10 mouse cellular contexts compared by ENCODE assay signal in the genomic region with DNA sequence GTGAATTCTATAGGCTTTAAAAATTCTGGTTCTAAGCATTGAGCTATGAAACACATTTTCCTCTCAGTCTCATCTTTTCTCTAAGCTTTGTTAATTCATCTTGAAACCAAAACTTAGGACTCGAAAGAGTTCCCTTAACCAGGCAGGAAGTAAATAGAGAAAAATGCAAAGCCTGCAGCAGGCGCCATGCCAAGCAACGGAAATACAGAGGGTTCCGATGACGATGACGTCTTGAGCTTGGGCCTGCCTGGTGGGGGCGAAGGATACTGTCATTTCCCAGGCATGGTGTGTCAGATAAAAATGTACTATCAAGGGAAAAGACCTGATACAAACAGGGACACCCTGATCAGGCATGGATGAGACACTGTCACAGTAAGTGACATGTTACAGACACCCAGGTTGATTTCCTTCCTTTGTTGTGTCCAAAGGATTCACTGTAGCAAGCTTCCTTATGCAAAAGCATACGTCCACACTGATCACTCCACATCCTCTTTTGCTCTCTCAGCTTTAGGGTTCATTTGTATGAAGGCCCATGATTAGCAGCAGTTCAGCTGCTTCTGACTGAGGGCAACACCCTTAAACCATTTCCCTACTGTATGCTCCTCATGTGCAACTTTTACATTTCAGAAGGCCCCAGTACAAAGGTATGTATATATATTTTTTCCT.
DNase-seq lines count a peak whose midpoint lies in the region; ATAC-seq and TF ChIP-seq lines count a peak whose summit lies in the region.
"Had no signal": no experiment of that assay in that cellular context is flagged by ENCODE, and none has a peak within 500 bp of the region (broad histone marks: within the 10 kb centered on the region; RNA-seq: fewer than 3 reads in every experiment).

No protein-coding gene starts in this region.

- no peak for TF ChIP-seq CTCF in gastrocnemius, adult 2 months (IDR thresholded peaks at IDR 0.05)

- ATAC-seq in megakaryocyte progenitor cell, adult 5-6 weeks (replicated peaks; ENCODE audit: poor library complexity), result peak; percentile 88

- peak; percentile 31 for DNase-seq in gastrocnemius, adult 2 months
- no peak for DNase-seq in gastrocnemius, adult 18-20 months (ENCODE audit: low spot score)
- DNase-seq in heart, adult 9 months (ENCODE audit: low spot score in 2 of 2), result peak; percentile 48 to 57
- DNase-seq in kidney, postnatal 14 days, result peak; percentile 64
- no peak for DNase-seq in cerebellum, postnatal 10 days
- DNase-seq in layer of hippocampus, adult 8-10 months (ENCODE audit: low spot score in 2 of 2), result no peak
- DNase-seq in cerebellum, postnatal 14 days, result no peak
- DNase-seq: midbrain, embryonic 14.5 days had no signal

- intact Hi-C loops in gastrocnemius, adult 2 months (cut with DNase I), result no loop called here

- H3K27ac ChIP-seq in gastrocnemius, adult 2 months, result peak overlapping the region; percentile 62
- H3K27ac ChIP-seq: hindbrain, embryonic 15.5 days had no signal

- no peak overlapping the region for H3K4me3 ChIP-seq in gastrocnemius, adult 2 months
- H3K4me3 ChIP-seq: hindbrain, embryonic 15.5 days had no signal

Comparison
In these comparisons a context has a peak if more than half of its experiments do, and no peak if none do; other contexts are left out.
1. DNase-seq: peak in gastrocnemius, adult 2 months (single experiment), heart, adult 9 months (2 of 2) and kidney, postnatal 14 days (single experiment); none in gastrocnemius, adult 18-20 months (single experiment), cerebellum, postnatal 10 days (0 of 2), layer of hippocampus, adult 8-10 months (0 of 2) and cerebellum, postnatal 14 days (0 of 2).